Mouse (Mus musculus): ENCODE data around the gene Kpna7.

The Kpna7 gene

DNA sequence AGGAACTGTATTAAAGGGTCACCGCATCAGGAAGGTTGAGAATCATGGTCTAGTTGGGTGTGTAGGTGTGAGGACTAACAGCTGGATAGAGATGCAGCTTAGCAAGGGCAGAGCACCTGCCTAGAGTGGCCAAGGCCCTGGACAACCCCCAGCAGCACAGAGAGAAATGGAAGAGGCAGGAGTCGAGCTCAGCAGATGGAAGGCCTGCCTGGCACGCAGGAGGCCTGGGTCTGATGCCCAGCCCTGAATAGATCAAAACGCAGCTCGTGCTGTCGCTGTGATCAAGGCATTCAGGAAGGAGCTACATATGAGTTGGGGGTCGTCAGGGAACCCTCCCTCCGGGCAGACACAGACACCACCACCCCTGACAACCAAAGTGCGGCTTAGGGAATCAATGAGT is 125.6 kb downstream of the Kpna7 start:
- no peak for DNase-seq

- DNase-seq = no peak
Measured at GRCm38 (mm10) chr5:144954432-144954831, 129.4 kb downstream of the Kpna7 start.

- no peak for DNase-seq
Measured at GRCm38 (mm10) chr5:144952592-144952991, 131.2 kb downstream of the Kpna7 start.

- DNase-seq = no peak
Measured at GRCm38 (mm10) chr5:144950428-144951051, 133.3 kb downstream of the Kpna7 start.

DNA sequence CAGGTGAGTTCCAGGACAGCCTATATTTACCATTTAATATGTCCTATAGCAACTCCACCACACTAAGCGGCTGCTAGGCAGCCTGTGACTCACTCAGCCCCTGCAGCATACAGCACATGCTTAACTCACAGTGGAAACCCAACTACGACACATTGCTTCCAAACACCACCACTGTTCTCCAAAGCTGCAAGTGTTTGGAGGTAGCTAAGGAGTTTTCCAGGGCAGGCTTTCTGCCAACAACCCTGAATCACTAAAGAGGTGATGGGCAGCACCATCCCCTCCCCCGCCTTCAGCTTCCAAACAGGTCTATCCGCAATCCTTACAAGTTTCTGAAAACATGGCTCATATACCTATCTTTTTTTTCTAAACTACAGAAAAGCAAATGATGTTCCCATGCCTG is 134.0 kb downstream of the Kpna7 start:
- DNase-seq = no peak

DNA sequence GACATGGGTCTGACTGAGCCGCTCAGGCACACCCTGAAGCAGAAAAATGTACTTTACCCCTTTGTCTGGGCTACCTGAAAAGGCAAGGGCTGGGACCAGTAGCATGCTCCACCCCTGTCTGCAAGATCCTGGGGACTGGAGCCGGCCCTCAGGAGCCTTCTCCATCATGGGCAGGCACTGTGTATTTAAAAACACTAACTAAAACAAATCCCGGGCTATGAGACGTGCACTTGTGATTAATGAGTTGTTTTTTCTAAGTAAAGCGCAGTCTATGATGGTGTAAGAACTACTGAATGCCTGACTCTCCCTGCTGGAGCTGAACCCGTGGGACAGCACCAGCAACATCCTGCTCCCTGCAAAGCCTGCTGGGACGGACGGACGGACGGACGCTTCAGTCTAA is 135.4 kb downstream of the Kpna7 start:
- DNase-seq = no peak

DNA sequence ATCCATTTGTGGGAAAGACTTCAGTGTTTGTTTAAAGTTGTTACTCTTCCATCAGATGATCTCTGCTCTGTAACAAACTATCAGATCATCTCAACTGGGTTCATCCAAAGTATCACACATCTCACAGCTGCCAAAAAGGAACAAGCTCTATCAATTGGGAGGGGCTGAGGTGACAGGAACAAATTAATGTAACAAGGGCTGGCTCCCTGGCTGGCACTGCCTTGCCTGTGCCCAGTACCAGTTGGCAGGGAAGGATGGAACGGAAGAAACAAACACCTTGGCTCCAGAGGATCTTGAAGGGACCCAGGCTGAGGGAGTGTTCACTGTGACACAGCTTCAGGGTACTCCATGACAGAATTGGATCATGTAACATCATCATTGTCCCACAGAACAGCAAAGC is 135.8 kb downstream of the Kpna7 start:
- DNase-seq = no peak

DNA sequence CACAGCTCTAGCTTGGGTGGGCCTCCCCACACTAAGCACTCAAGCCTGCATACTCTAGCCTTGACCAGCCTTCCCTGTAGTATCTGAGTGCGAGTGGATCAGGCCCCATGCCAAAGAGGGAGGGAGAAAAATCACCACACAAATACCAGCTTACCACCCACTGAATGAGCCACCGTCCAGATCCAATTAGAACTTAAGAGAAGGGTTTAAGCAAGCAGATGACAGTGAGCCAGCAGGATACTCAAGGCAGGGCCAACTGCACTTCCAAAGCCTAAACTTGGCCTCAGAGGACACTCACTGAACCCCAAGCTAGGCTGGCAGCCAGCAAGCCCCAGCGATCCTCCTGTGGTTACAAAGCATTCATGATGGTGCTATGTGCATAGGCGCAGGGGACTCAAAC is 137.8 kb downstream of the Kpna7 start:
- peak; percentile 92 for DNase-seq

DNA sequence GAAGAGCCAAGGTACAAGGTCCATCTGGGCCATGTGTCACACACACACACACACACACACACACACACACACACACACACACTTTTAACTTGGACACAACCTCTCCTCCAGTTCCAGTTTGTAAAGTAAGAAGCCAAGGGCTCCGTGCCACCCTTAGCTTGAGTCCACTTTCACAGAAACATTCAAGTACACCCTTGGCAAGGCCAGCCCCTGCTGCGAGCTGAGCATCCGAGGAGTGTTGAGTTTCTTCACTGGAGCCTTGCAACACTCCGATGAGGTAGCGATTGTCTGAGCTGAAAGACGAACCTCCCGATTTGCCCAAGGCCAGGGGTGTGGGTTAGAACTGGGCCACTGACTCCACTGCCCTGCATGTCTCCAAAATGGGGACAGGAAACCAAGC is 138.9 kb downstream of the Kpna7 start:
- DNase-seq = no peak

DNA sequence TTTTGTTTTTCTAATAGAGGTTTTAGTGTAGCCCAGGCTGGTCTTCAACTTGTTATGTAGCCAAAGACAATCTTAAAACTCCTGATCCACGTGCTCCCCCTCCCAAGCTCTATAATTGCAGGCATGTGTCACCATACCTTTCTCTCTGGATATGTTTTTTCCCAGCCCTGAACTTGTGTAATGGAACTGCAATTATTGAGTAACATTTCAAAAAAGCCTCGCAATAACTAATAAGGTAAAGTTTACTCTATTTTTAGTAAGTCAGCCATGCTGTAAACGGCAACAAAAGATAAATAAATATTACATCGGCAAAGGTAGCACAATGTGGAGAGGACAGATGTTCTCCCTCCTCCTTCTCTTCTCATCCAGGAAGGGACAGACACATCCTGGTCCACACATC is 139.5 kb downstream of the Kpna7 start:
- DNase-seq = no peak

DNA sequence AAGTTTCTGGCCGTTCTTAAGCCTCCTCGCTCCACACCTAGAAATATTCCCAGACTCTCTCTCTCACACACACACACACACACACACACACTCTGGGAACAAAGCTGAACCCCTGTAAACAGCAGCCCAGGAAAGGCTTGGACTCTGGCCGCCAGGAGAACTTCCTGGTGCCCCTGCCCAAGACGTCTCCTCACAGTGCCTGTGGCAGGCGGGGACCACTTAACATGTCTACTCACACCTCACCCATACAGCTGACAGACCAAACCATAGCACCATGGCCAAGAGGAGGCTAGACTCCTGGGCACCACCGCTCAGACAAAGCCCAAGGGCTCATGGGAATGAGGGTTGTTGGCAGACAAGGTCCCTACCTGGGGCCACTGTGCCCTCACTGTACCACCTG is 140.5 kb downstream of the Kpna7 start:
- DNase-seq = peak; percentile 94

DNA sequence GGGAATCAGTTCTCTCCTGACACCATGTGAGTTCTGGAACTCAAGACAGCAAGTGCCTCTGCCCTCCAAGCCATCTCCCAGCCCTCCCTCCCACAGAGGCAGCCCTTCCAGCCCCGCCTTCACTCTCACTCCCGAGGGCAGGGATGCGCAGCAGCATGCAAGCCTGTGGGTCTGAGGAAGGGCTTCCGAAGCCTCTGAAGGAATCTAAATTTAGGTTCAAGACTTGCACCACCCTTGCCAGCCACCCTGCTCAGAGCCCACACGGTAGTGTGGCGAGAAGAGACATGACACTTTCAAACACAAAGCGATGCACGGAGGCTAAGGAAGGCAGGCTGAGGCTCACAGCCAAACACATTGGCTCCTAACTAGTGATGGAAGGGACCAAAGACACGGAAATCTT is 141.4 kb downstream of the Kpna7 start:
- DNase-seq = no peak

- DNase-seq = no peak
Measured at GRCm38 (mm10) chr5:144940904-144941303, 142.9 kb downstream of the Kpna7 start.

GRCm38 (mm10) chr5:144937304-144937703 is 146.5 kb downstream of the Kpna7 start:
- DNase-seq = no peak
